Mouse (Mus musculus) gastrocnemius, postnatal 36 days (tissue): ENCODE data around the gene Slc38a8. TPM values are rescaled to one million over a fixed set of nuclear protein-coding genes. Genes with fewer than 3 reads are reported as not detected.

Experiments
- DNase-seq, 2 experiments: peaks; one replicate each; pipeline ENCODE4 v3.0.0; 2022
- intact Hi-C: fragments of 180-260 bp; cut with DNase I; formaldehyde crosslinking; loops from one replicate; pipeline ENCODE4 v1.15.1; 2025
- long read RNA-seq, 2 experiments: library from polyadenylated mRNA; stranded (forward); transcript quantifications; one replicate each; pipeline ENCODE4 v2.0.0; 2021
- total RNA-seq, 2 experiments: library from RNA; stranded (reverse); gene quantifications; 2 replicates each; pipeline ENCODE4 v1.2.3; 2021

Gene Slc38a8
- total RNA-seq, result not detected
- long read RNA-seq, experiment 1, result 0 reads
- long read RNA-seq, experiment 2, result 0 reads

- intact Hi-C loops, result no loop called here
- no peak for DNase-seq
Observed at GRCm38 (mm10) chr8:119501598-119501997, at the start of gene Slc38a8. Gene Slc38a8, minus strand, starts transcription at chr8:119501698.

DNA sequence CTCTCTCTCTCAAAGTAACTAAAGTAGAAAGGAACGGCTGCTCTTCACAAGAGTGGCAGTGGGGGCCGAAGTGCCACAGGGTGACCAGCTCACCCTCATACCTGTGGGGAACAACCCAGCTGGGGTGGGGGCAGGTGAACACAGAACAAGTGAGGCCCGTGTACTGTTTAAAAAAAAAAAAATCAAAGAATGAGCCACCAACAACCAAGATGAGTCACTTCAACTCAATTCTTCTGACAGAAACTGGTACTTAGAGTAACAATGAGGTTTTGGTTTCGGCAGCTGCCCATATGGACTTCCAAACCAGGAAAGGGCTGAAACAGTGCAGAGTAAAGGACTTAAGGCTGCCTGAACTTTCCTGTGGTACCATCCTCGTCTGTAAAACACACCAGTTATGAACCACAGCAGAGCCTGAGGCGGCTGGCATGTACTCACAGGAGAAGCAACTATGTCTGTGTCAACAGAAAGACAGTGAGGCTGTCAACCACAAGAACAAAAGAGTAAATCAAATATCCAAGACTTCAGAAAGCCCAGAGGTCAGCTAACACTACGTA is 47.1 kb upstream of the Slc38a8 start:
- DNase-seq, result no peak

DNA sequence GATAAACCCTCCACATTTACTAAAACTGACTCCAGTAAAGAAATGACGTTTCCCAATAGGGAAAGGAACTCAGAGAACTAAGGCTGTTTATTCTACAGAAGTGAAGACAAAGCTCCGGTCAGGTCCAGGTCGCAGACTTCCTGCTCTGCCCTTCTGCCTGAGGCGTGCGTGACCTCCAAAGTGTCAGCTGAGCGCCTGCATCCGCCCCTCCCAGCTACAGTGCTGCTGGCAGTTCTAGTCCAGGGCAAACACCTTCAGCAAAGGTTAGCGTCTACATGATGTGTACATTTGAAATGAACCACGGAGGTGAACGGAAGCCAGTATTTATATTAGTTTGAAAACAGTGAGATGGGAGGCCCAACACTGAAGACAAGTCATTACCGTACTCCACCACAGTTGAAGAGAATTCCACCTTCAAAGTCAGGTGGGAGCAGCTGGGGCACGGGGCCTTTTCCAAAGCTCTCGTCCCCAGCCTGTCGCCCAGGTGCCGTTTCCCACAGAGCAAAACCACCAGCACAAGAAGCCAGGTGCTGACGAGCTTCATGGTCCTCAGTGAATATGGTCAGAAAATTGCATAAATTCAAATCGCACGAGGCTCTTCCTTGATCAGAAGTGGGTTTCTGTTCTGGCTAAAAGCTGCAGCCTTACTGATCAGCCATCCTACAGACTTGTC is 45.7 kb upstream of the Slc38a8 start:
- intact Hi-C loops, result no loop called here

More for the DNA sequence above, 47.1 kb upstream of the Slc38a8 start:
- intact Hi-C loops, result no loop called here

GRCm38 (mm10) chr8:119545791-119546190 is 44.3 kb upstream of the Slc38a8 start:
- DNase-seq, result no peak
- intact Hi-C loops, result no loop called here

More for the DNA sequence above, 45.7 kb upstream of the Slc38a8 start:
- DNase-seq, result no peak

GRCm38 (mm10) chr8:119545180-119545579 is 43.7 kb upstream of the Slc38a8 start:
- DNase-seq, result no peak
- intact Hi-C loops, result no loop called here

DNA sequence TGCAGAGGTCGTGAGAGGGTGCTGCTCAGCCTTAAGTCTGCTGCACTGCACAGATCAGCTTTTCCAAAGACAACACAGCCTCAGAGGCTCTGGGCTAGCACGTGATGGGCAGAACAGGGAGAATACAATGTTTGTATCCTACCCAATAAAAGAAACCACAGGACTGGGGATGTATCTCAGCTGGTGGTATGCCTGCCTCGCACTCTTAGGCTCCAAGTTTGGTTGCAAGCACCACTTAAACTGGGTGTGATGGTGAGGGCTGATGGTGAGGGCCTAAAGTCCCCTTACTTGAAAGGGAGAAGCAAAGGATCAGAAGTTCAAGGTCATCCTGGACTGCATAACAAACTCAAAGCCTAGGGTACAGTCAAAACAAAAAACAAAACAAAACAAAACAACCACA is 43.1 kb upstream of the Slc38a8 start:
- intact Hi-C loops, result no loop called here
- DNase-seq, result no peak

DNA sequence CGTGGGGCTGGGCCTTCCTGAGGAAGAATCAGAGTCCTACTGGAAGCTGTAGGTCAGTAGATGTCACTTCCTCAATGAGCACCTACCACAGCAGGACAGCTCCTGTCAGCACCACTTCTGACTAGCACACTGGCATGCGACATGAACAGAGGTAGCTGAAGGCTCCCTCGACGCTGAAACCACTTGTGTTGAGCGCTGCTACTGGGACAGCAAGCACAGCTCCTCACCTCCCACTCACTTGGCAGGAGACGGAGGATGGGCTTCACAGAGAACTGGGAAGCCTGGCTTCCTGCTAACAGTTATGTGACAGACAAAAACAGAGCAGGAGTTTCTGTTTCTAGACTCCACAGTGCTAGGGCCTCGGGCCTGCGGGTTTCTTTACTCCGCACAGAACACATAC is 30.5 kb upstream of the Slc38a8 start:
- no peak for DNase-seq
- intact Hi-C loops, result no loop called here

- intact Hi-C loops, result no loop called here
Observed at GRCm38 (mm10) chr8:119531397-119531796, 29.9 kb upstream of the Slc38a8 start.

DNA sequence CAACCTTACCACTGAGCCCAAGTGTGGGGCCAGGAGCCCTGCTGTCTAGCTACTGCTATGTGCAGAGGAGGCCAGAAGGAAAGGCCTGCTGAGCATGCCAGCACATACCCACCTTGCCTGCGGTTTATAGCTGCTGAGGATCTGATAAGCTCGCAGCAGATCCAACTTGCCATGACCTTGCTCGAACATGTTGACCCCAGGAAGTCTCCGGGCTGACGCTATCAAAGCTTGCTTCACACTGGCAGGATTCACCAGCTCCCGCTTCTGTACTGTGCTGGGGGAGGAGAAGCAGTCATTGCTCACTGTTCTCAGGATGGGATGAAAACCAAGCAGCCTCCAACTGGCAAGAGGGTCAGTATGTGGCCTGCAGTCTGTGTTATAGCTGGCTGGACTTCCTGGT is 29.4 kb upstream of the Slc38a8 start:
- DNase-seq, result no peak
- intact Hi-C loops, result no loop called here

More at GRCm38 (mm10) chr8:119531397-119531796, 29.9 kb upstream of the Slc38a8 start:
- DNase-seq, result no peak

DNA sequence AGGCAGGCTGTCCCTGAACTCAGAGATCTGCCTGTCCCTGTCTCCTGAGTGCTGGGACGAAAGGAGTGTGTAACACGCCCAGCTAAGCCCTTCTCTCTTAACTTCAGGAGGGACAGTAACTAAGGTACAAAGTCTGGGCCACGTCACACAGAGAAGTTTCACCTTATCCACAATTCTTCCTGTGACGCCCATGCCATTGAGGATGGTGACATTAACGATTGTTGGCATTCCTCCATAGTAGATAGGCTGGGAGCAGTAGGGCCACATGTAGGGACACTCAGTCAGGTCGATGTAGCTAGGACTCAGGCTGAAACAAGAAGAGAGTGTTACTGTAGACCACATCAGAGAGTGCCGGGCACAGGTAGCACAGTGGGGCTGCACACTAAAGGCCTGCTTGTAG is 27.3 kb upstream of the Slc38a8 start:
- intact Hi-C loops, result no loop called here
- DNase-seq, result no peak

DNA sequence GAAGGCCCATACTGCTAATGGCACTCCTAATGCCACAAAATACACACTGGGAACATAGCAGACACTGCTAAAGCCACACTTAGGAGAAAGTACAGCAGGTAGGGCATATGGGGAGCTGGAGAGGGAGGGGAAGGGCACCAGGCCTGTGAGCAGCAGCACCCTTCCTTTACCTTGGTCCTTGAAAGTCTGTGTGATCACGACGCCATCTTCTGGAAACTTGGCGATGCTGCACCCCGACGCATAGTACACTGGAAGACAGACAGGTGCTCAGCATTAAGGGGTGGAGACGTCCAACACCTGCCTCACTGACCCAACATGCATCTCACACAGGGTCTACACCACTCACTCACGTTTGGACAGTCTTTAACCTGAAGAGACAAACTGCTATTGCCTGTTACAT is 18.6 kb upstream of the Slc38a8 start:
- intact Hi-C loops, result loop anchor here (5.0 kb wide), 1 partner anchor 82 kb away; no protein-coding TSS in a partner anchor
- no peak for DNase-seq

- DNase-seq, result no peak
Observed at GRCm38 (mm10) chr8:119516674-119517073, 15.2 kb upstream of the Slc38a8 start.

GRCm38 (mm10) chr8:119515767-119516166 is 14.3 kb upstream of the Slc38a8 start:
- DNase-seq, result no peak
- intact Hi-C loops, result no loop called here

More at GRCm38 (mm10) chr8:119516674-119517073, 15.2 kb upstream of the Slc38a8 start:
- intact Hi-C loops, result no loop called here

DNA sequence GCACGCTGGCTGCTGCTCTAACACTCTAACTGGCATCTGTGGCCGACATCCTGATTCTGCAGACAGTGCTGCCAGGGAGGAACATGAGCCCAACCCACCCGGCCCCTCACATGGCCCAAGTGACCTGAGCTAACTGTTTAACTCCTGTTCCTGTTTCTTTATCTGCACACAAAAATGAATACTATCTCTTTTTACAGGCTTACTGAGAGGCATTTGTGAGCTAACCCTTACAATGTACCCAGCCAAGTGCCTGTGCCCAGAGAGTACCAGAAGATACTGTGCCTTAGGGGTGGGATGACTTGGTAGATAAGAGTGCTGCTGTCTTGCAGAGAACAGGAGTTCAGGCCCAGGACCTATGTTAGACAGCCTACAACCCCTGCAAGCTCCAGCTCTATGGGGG is 13.4 kb upstream of the Slc38a8 start:
- DNase-seq, result no peak
- intact Hi-C loops, result no loop called here

DNA sequence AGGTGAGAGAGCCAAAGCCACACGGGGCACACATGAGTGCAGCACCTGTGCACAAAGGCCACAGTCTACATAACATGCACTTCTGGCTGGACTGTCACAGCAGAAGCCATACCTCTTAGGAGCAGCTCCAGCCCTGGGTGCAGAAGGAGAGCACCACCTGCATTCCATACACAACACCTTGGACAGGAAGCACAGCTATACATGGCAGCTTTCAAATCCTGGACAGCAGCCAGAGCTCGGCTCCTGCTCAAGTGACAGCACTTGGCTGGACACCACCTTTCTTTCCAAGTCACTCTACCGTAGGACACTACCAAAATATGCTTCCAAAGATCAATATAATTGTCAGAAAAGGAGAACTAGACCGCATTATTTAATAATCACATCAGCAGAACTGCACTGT is 11.9 kb upstream of the Slc38a8 start:
- DNase-seq, result no peak
- intact Hi-C loops, result no loop called here

- DNase-seq, result no peak
- intact Hi-C loops, result no loop called here
Observed at GRCm38 (mm10) chr8:119511722-119512121, 10.2 kb upstream of the Slc38a8 start.

DNA sequence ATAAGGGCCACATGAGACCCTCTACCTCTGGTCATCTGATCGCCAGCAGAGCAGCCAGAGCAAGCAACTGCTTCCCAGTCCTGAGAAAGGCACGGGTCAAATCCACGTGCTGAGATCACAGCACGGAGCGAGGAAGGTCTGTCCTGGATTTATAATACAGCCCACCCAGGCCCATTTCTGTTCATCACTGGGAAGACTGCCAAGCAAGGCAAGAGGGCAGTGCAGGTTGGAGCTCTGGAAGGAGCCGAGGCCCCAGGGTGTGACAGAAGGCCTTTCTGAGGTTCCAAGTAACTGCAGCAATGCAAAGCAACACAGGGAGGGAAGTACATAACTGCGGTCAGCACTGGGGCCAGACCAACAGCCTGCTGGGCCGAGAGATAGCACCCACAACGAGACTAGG is 9.0 kb upstream of the Slc38a8 start:
- no peak for DNase-seq
- intact Hi-C loops, result no loop called here

DNA sequence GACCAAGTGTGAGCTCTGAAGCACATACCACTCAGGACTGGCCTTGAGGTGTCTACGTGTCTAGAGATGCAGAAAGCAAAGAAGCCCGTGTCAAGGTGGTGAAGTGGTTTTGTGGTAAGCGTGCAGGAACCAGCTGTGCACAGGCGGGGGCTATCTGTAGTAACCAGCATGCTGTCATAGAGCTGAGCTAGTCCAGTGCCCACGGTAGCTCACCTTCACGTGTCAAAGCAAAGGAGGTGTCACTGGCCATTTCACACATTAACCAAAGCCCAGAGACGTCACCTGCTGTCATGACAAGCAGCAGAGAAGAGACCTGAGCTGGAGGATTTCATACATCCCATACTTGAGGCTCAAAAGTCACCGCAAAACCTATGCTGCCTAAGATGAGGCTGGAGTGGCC is 4.6 kb upstream of the Slc38a8 start:
- intact Hi-C loops, result no loop called here
- no peak for DNase-seq

- intact Hi-C loops, result no loop called here
- no peak for DNase-seq
Observed at GRCm38 (mm10) chr8:119505488-119505887, 4.0 kb upstream of the Slc38a8 start.

GRCm38 (mm10) chr8:119503191-119503767 is 1.8 kb upstream of the Slc38a8 start:
- intact Hi-C loops, result no loop called here
- no peak for DNase-seq

DNA sequence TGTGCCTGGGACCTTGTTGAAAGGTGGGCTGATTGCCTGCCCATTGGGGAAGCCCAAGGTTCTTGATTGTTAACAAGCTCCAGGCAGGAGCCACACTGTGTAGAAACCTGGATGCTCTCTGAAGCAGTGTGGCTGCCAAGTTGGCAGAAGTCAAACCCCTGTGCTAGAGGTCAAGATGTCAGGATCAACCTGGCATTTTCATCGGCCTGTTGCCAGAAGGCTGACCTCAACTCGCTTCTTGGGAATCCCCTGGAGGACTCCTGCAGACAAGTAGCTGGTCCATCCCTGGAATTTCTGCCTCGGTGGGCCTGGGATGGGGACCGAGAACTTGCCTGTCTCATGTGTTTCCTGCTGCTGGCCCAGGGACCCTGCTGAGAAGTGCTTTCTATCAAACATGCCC is 613 bp upstream of the Slc38a8 start:
- no peak for DNase-seq
- intact Hi-C loops, result no loop called here

DNA sequence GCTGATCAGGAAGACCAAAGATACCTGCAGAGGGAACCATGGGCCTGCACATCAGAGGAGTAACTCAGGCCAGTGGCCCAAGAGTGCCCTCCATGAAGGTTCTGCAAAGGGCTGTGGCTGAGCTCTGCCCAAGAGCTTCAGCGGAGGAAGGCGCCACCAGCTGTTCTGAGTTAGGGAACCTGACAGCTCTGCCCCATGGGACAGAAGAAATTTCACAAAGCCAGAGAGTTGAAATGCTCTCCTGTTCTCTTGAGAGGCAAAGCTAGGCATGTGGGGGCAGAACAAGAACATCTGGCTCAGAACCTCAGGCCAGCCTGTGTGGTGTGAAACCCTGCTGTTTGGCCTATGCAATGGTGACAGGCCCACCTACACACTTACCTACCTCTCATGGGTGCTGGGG is 1.7 kb downstream of the Slc38a8 start:
- intact Hi-C loops, result no loop called here
- no peak for DNase-seq
